Mouse (Mus musculus) mature B cell (primary cell): ENCODE results near the gene D17H6S53E.
"Not testable (repeated sequence)": the region's sequence is repeated elsewhere in the genome, so short reads cannot be mapped to it uniquely, and the experiment has no call there.

Experiments used
- in situ Hi-C: fragments of 300-500 bp; cut with MboI; formaldehyde crosslinking; loops from 2 replicates; pipeline ENCODE4 v1.14.3; 2019

D17H6S53E gene

GRCm38 (mm10) chr17:35101161-35101560 lies 25.0 kb upstream of the D17H6S53E start:
- in situ Hi-C loops, result no loop called here

GRCm38 (mm10) chr17:35102299-35102698 lies 23.9 kb upstream of the D17H6S53E start:
- in situ Hi-C loops, result no loop called here

GRCm38 (mm10) chr17:35103221-35103690 lies 22.9 kb upstream of the D17H6S53E start:
- in situ Hi-C loops, result no loop called here

GRCm38 (mm10) chr17:35104079-35104478 lies 22.1 kb upstream of the D17H6S53E start:
- in situ Hi-C loops, result no loop called here

- in situ Hi-C loops, result no loop called here
These were observed 21.4 kb upstream of the D17H6S53E start for GRCm38 (mm10) chr17:35104754-35105153.

- in situ Hi-C loops, result no loop called here
These were observed 20.3 kb upstream of the D17H6S53E start for GRCm38 (mm10) chr17:35105740-35106389.

GRCm38 (mm10) chr17:35106522-35106921 lies 19.7 kb upstream of the D17H6S53E start:
- in situ Hi-C loops, result no loop called here

GRCm38 (mm10) chr17:35108097-35108496 lies 18.1 kb upstream of the D17H6S53E start, which contains the start of gene Ly6g5c:
TSS of gene Ly6g5c (plus strand) at chr17:35108279.
- in situ Hi-C loops, result no loop called here

GRCm38 (mm10) chr17:35111774-35112173 lies 14.4 kb upstream of the D17H6S53E start:
- in situ Hi-C loops, result no loop called here

GRCm38 (mm10) chr17:35115046-35116019 lies 10.8 kb upstream of the D17H6S53E start, which contains the start of gene Ly6g5b:
TSS of gene Ly6g5b (minus strand) at chr17:35115428.
- in situ Hi-C loops, result no loop called here

- in situ Hi-C loops, result no loop called here
These were observed 5.4 kb upstream of the D17H6S53E start for GRCm38 (mm10) chr17:35120745-35121142.

GRCm38 (mm10) chr17:35121143-35121799 lies 4.9 kb upstream of the D17H6S53E start, which contains the start of gene Gpank1:
TSS of gene Gpank1 (plus strand) at chr17:35121455.
- in situ Hi-C loops, result no loop called here

- in situ Hi-C loops, result no loop called here
These were observed 4.3 kb upstream of the D17H6S53E start, which contains the start of gene Csnk2b for GRCm38 (mm10) chr17:35121871-35122303. TSS of gene Csnk2b (minus strand) at chr17:35122053.

- in situ Hi-C loops, result not testable (repeated sequence)
These were observed 2.9 kb upstream of the D17H6S53E start for GRCm38 (mm10) chr17:35123287-35123686.

- in situ Hi-C loops, result not testable (repeated sequence)
These were observed 1.8 kb upstream of the D17H6S53E start for GRCm38 (mm10) chr17:35124261-35124896.

GRCm38 (mm10) chr17:35125081-35125480 lies 1.1 kb upstream of the D17H6S53E start:
- in situ Hi-C loops, result no loop called here

- in situ Hi-C loops, result no loop called here
These were observed 595 bp upstream of the D17H6S53E start for GRCm38 (mm10) chr17:35125578-35125977.

GRCm38 (mm10) chr17:35127017-35127416 lies 844 bp downstream of the D17H6S53E start:
- in situ Hi-C loops, result no loop called here

GRCm38 (mm10) chr17:35128996-35129395 lies 2.8 kb downstream of the D17H6S53E start:
- in situ Hi-C loops, result no loop called here

- in situ Hi-C loops, result no loop called here
These were observed 4.9 kb downstream of the D17H6S53E start for GRCm38 (mm10) chr17:35131038-35131437.

- in situ Hi-C loops, result no loop called here
These were observed 5.5 kb downstream of the D17H6S53E start, which contains the start of gene Apom for GRCm38 (mm10) chr17:35131500-35132173. TSS of gene Apom (minus strand) at chr17:35132050.
